Mouse (Mus musculus) intestine, postnatal 0 days (tissue): ENCODE data around the gene Clhc1. TPM values are rescaled to one million over a fixed set of nuclear protein-coding genes. Genes with fewer than 3 reads are reported as not detected.
A peak's percentile ranks its signal among the peaks of the same experiment; 100 is the strongest.

Experiments
- ATAC-seq: fragments of 200-750 bp; cut with Nextera tagmentation; 2 replicates; pipeline ENCODE4 v1.8.0; 2017; ENCODE audit warnings: mild to moderate bottlenecking, moderate TSS enrichment, moderate library complexity
- H3K27ac ChIP-seq: fragments of 300-500 bp; sonication (generic); 2 replicates; pipeline ENCODE4 v1.5.1; 2014; ENCODE audit warnings: mild to moderate bottlenecking, low read depth, low read length, moderate library complexity
- H3K27me3 ChIP-seq: fragments of 300-500 bp; sonication (generic); replicated peaks from 2 replicates; pipeline ENCODE4 v1.6.1; 2014; ENCODE audit warnings: low read length, mixed read lengths; ENCODE audit not compliant: control insufficient read depth, insufficient read depth
- H3K36me3 ChIP-seq: fragments of 300-500 bp; sonication (generic); 2 replicates; pipeline ENCODE4 v1.6.1; 2014; ENCODE audit warnings: mild to moderate bottlenecking, moderate library complexity; ENCODE audit not compliant: control insufficient read depth, insufficient read depth
- H3K4me1 ChIP-seq: fragments of 300-500 bp; sonication (generic); replicated peaks from 2 replicates; pipeline ENCODE4 v1.6.1; 2014; ENCODE audit warnings: antibody characterized with exemption, low read length, mixed read lengths; ENCODE audit not compliant: control insufficient read depth, insufficient read depth
- H3K4me2 ChIP-seq: fragments of 300-500 bp; sonication (generic); replicated peaks from 2 replicates; pipeline ENCODE4 v1.6.1; 2014; ENCODE audit warnings: low read depth, mild to moderate bottlenecking, moderate library complexity
- H3K4me3 ChIP-seq: fragments of 300-500 bp; sonication (generic); 2 replicates; pipeline ENCODE4 v1.5.1; 2014; ENCODE audit warnings: low read depth, low read length
- H3K9ac ChIP-seq: fragments of 300-500 bp; sonication (generic); 2 replicates; pipeline ENCODE4 v1.6.1; 2014; ENCODE audit warnings: mild to moderate bottlenecking, low read depth, low read length
- H3K9me3 ChIP-seq: fragments of 300-500 bp; sonication (generic); 2 replicates; pipeline ENCODE4 v1.6.1; 2016; ENCODE audit warnings: mixed run types; ENCODE audit not compliant: control insufficient read depth
- CTCF ChIP-seq: sonication (generic); IDR thresholded peaks from 2 replicates; pipeline ENCODE4 v1.5.1; 2016; ENCODE audit warnings: low read depth, mild to moderate bottlenecking, control low read depth, antibody characterized with exemption, moderate library complexity
- WGBS: fragments of 180-500 bp; shearing (Covaris S2); extraction: QIAGEN DNeasy Blood & Tissue Kit; methylation state at CpG from one replicate; pipeline ENCODE4 v1.1.7; 2014; 5-methylcytosine and 5-hydroxymethylcytosine counted together
- polyA plus RNA-seq: library from polyadenylated mRNA; unstranded; fragments of >200 nt; fragmentation: Nextera tagmentation; extraction: Ambion mirVana; gene quantifications from 2 replicates; pipeline ENCODE4 v1.2.1, GENCODE M21; 2015

Clhc1 gene
- polyA plus RNA-seq, 1 experiment from 2014 or later, result not detected

GRCm38 (mm10) chr11:29622030-29622790 lies 74.5 kb downstream of the Clhc1 start:
- 86% methylated on average over 5 of the region's 5 CpGs for WGBS
- no peak overlapping the region for H3K4me3 ChIP-seq
- no peaks in the 10 kb centered on the region for H3K9me3 ChIP-seq
- no peak for TF ChIP-seq CTCF
- no peaks in the 10 kb centered on the region for H3K36me3 ChIP-seq
- no peak overlapping the region for H3K4me2 ChIP-seq
- H3K9ac ChIP-seq, result no peak overlapping the region
- no peaks in the 10 kb centered on the region; the same call in 1 of the 2 replicates for H3K4me1 ChIP-seq
- no peaks in the 10 kb centered on the region for H3K27me3 ChIP-seq
- ATAC-seq, result no peak
- no peak overlapping the region for H3K27ac ChIP-seq

- 73% methylated on average over 3 of the region's 3 CpGs for WGBS
Observed at GRCm38 (mm10) chr11:29623327-29623726, 75.6 kb downstream of the Clhc1 start.

GRCm38 (mm10) chr11:29626541-29626940 lies 78.8 kb downstream of the Clhc1 start:
- no peak overlapping the region for H3K4me2 ChIP-seq
- H3K9me3 ChIP-seq, result no peaks in the 10 kb centered on the region
- H3K9ac ChIP-seq, result no peak overlapping the region
- H3K36me3 ChIP-seq, result no peaks in the 10 kb centered on the region
- no peak overlapping the region for H3K4me3 ChIP-seq
- H3K27me3 ChIP-seq, result no peaks in the 10 kb centered on the region
- H3K27ac ChIP-seq, result no peak overlapping the region
- H3K4me1 ChIP-seq, result no peaks in the 10 kb centered on the region; the same call in 1 of the 2 replicates
- WGBS, result 54% methylated on average over 5 of the region's 5 CpGs
- no peak for ATAC-seq
- no peak for TF ChIP-seq CTCF

More at GRCm38 (mm10) chr11:29623327-29623726, 75.6 kb downstream of the Clhc1 start:
- ATAC-seq, result peak; percentile 74; the same call in 1 of the 2 replicates
- H3K27ac ChIP-seq, result no peak overlapping the region
- H3K4me1 ChIP-seq, result no peaks in the 10 kb centered on the region; the same call in 1 of the 2 replicates
- no peak for TF ChIP-seq CTCF
- no peaks in the 10 kb centered on the region for H3K9me3 ChIP-seq
- H3K4me3 ChIP-seq, result no peak overlapping the region
- H3K4me2 ChIP-seq, result no peak overlapping the region
- H3K27me3 ChIP-seq, result no peaks in the 10 kb centered on the region
- H3K9ac ChIP-seq, result no peak overlapping the region
- H3K36me3 ChIP-seq, result no peaks in the 10 kb centered on the region

- H3K27me3 ChIP-seq, result no peaks in the 10 kb centered on the region
- WGBS, result 91% methylated on average over 3 of the region's 3 CpGs
- ATAC-seq, result no peak
Observed at GRCm38 (mm10) chr11:29627706-29628105, 80.0 kb downstream of the Clhc1 start.

More at GRCm38 (mm10) chr11:29627706-29628105, 80.0 kb downstream of the Clhc1 start:
- no peak overlapping the region for H3K4me3 ChIP-seq
- no peak overlapping the region for H3K9ac ChIP-seq
- H3K27ac ChIP-seq, result no peak overlapping the region
- no peak for TF ChIP-seq CTCF
- no peaks in the 10 kb centered on the region for H3K9me3 ChIP-seq
- no peaks in the 10 kb centered on the region; the same call in 1 of the 2 replicates for H3K4me1 ChIP-seq
- H3K4me2 ChIP-seq, result no peak overlapping the region
- no peaks in the 10 kb centered on the region for H3K36me3 ChIP-seq

Other genes with a start within 250 kb of the Clhc1 start
- gene Ccdc88a, start 174.3 kb upstream of the Clhc1 start, polyA plus RNA-seq, result 6.6 and 6.9 TPM in 2 replicates
- 19.2 and 22.4 TPM in 2 replicates for gene Prorsd1, start 32.9 kb upstream of the Clhc1 start, polyA plus RNA-seq
- gene Mtif2, start 21.5 kb upstream of the Clhc1 start, polyA plus RNA-seq, result 19.9 and 30.0 TPM in 2 replicates
- 769 and 795 TPM in 2 replicates for gene Rps27a, start 159 bp downstream of the Clhc1 start, polyA plus RNA-seq
- gene Rtn4, start 145.0 kb downstream of the Clhc1 start, polyA plus RNA-seq, result 99.9 and 102 TPM in 2 replicates